Mouse (Mus musculus) forebrain, postnatal 0 days (tissue): ENCODE results near the gene Myo15b. TPM values are rescaled to one million over a fixed set of nuclear protein-coding genes. Genes with fewer than 3 reads are reported as not detected.
"Not testable (repeated sequence)": the region's sequence is repeated elsewhere in the genome, so short reads cannot be mapped to it uniquely, and the experiment has no call there.

Experiments
- ATAC-seq: fragments of 200-750 bp; cut with Nextera tagmentation; 2 replicates; pipeline ENCODE4 v1.8.0; 2017; ENCODE audit warnings: mild to moderate bottlenecking, moderate library complexity
- DNase-seq: peaks from one replicate; pipeline ENCODE4 v3.0.0-alpha.2; 2015
- H3K27ac ChIP-seq: fragments of 300-500 bp; sonication (generic); 2 replicates; pipeline ENCODE4 v1.5.1; 2014; ENCODE audit warnings: low read depth, mild to moderate bottlenecking, antibody characterized with exemption, low read length, moderate library complexity, mixed read lengths
- H3K27me3 ChIP-seq: fragments of 300-500 bp; sonication (generic); 2 replicates; pipeline ENCODE4 v1.6.1; 2014; ENCODE audit warnings: mild to moderate bottlenecking, low read length, mixed read lengths; ENCODE audit not compliant: insufficient read depth
- H3K36me3 ChIP-seq: fragments of 300-500 bp; sonication (generic); 2 replicates; pipeline ENCODE4 v1.6.1; 2014; ENCODE audit warnings: mild to moderate bottlenecking, moderate library complexity; ENCODE audit not compliant: insufficient read depth
- H3K4me1 ChIP-seq: fragments of 300-500 bp; sonication (generic); 2 replicates; pipeline ENCODE4 v1.6.1; 2014; ENCODE audit warnings: antibody characterized with exemption; ENCODE audit not compliant: insufficient read depth
- H3K4me2 ChIP-seq: fragments of 300-500 bp; sonication (generic); 2 replicates; pipeline ENCODE4 v1.6.1; 2014; ENCODE audit warnings: low read depth, mild to moderate bottlenecking, moderate library complexity
- H3K4me3 ChIP-seq: fragments of 300-500 bp; sonication (generic); 2 replicates; pipeline ENCODE4 v1.5.1; 2014; ENCODE audit warnings: low read depth, low read length, mixed read lengths
- H3K9ac ChIP-seq: fragments of 300-500 bp; sonication (generic); 2 replicates; pipeline ENCODE4 v1.6.1; 2014; ENCODE audit warnings: mild to moderate bottlenecking
- H3K9me3 ChIP-seq: fragments of 300-500 bp; sonication (generic); 2 replicates; pipeline ENCODE4 v1.6.1; 2016; ENCODE audit warnings: low read length
- CTCF ChIP-seq: sonication (generic); IDR thresholded peaks from 2 replicates; pipeline ENCODE4 v1.5.1; 2016; ENCODE audit warnings: antibody characterized with exemption, control low read depth, low read depth
- WGBS: fragments of 180-500 bp; shearing (Covaris S2); extraction: QIAGEN DNeasy Blood & Tissue Kit; methylation state at CpG from one replicate; pipeline ENCODE4 v1.1.7; 2014; 5-methylcytosine and 5-hydroxymethylcytosine counted together
- polyA plus RNA-seq: library from polyadenylated mRNA; unstranded; fragments of >200 nt; fragmentation: Nextera tagmentation; extraction: Ambion mirVana; gene quantifications from 2 replicates; pipeline ENCODE4 v1.2.1, GENCODE M21; 2015
- total RNA-seq: library from RNA; depleted of rRNA; stranded (reverse); fragments of >200 nt; gene quantifications from 2 replicates; pipeline ENCODE4 v1.2.3, GENCODE M21; 2014

The Myo15b gene
- total and polyA plus RNA-seq, 2 experiments from 2014 or later: 0.01 TPM; not detected in 1

GRCm38 (mm10) chr11:115844240-115844639 is 14.0 kb upstream of the Myo15b start:
- Histone ChIP-seq H3K27me3 (no peaks in the 10 kb centered on the region), H3K4me2 (no peak overlapping the region), H3K9me3 (no peaks in the 10 kb centered on the region), H3K36me3 (no peaks in the 10 kb centered on the region), H3K4me3 (no peak overlapping the region), H3K27ac (no peak overlapping the region), H3K4me1 (no peaks in the 10 kb centered on the region), H3K9ac (no peak overlapping the region)
- TF ChIP-seq CTCF: no peak
- ATAC-seq (no peak), DNase-seq (no peak)
- 76% methylated on average over 7 of the region's 8 CpGs for WGBS

DNA sequence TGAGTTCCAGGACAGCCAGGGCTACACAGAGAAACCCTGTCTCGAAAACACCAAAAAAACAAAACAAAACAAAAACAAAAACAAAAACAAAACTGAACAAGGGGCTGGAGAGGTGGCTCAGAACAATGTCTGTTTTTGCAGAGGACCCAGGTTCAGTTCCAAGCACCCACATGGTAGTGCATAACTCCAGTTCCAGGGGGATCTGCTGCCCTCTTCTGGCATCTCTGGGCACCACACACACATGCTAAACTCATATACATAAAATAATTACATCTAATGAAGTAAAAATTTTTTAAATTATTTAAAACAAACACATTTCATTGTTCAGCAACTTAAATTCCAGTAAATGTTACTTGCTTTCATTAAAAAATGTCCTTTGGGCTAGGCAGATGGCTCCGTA is 12.4 kb upstream of the Myo15b start:
- TF ChIP-seq CTCF: no peak
- Histone ChIP-seq H3K9ac (no peak overlapping the region), H3K4me3 (no peak overlapping the region), H3K4me2 (no peak overlapping the region), H3K36me3 (no peaks in the 10 kb centered on the region), H3K27me3 (no peaks in the 10 kb centered on the region), H3K4me1 (no peaks in the 10 kb centered on the region), H3K9me3 (no peaks in the 10 kb centered on the region), H3K27ac (no peak overlapping the region)
- no peak for DNase-seq
- WGBS: over 99% methylated on average over 2 of the region's 2 CpGs
- no peak for ATAC-seq

DNA sequence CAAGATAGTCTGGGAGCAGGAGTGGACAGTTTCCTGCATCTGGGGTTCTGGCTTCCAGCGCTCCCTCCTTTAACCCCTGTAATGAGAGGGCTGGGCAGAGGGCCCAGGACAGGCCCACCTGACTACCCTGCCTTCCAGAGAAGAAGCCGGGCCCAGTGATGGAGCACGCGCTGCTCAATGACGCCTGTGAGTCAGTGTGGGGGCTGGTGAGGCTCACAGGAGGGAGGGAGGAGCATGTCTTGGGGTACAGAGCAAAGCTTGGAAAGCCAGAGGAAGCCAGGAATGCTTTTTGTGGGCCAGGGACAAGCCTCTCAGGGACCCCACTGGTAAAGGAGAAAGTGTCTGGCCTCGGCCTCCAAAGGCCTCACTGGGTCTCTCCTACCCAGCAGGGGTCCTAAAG is 3.5 kb upstream of the Myo15b start:
- Histone ChIP-seq H3K27ac (no peak overlapping the region), H3K9me3 (no peaks in the 10 kb centered on the region), H3K4me2 (no peak overlapping the region), H3K4me3 (no peak overlapping the region), H3K27me3 (peaks cover 20% of the 10 kb centered on the region), H3K9ac (no peak overlapping the region), H3K4me1 (peaks cover 6% of the 10 kb centered on the region; the same call in 1 of the 2 replicates), H3K36me3 (no peaks in the 10 kb centered on the region)
- DNase-seq (no peak), ATAC-seq (no peak)
- no peak for TF ChIP-seq CTCF
- WGBS: 72% methylated on average over 6 of the region's 6 CpGs

- H3K9ac ChIP-seq, H3K4me2 ChIP-seq, DNase-seq, H3K36me3 ChIP-seq, H3K4me1 ChIP-seq, H3K9me3 ChIP-seq, H3K27ac ChIP-seq, H3K4me3 ChIP-seq, ATAC-seq: not testable (repeated sequence)
- peaks cover 34% of the 10 kb centered on the region for H3K27me3 ChIP-seq
- WGBS: 89% methylated on average over 4 of the region's 4 CpGs
Measured at GRCm38 (mm10) chr11:115857146-115857545, 1.1 kb upstream of the Myo15b start.

DNA sequence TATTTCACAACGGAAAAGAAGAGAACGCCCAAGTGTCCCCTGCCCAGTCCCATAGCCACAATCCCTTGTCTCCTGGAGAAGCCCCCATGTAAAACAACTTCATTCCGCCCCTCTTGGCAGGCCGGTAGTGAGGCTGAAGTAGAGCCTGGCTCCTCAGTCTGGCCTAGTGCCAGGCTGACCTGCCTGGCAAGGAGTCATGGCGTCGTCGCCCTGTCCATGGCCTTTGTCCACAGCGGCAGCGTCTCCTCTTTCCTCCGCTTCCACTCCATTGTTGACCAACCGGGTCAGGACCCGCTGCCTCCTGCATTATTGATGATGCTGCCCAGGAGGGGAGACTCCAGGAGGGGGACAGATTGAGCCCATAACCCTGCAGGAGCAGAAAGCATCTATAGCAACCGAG is 270 bp upstream of the Myo15b start:
- Histone ChIP-seq H3K9me3 (no peaks in the 10 kb centered on the region), H3K27me3 (peaks cover 34% of the 10 kb centered on the region), H3K4me1 (peaks cover 6% of the 10 kb centered on the region; the same call in 1 of the 2 replicates), H3K4me2 (no peak overlapping the region), H3K36me3 (no peaks in the 10 kb centered on the region), H3K4me3 (no peak overlapping the region), H3K9ac (no peak overlapping the region), H3K27ac (no peak overlapping the region)
- DNase-seq: no peak
- no peak for TF ChIP-seq CTCF
- ATAC-seq: no peak
- 50% methylated on average over 13 of the region's 13 CpGs for WGBS

- TF ChIP-seq CTCF: peak; percentile 70
- Histone ChIP-seq H3K36me3 (no peaks in the 10 kb centered on the region), H3K4me2 (peak overlapping the region; percentile 40), H3K27ac (no peak overlapping the region), H3K9ac (0 out of 2 replicates have a peak overlapping the region, but pooled peaks have one; percentile 7), H3K4me1 (peaks cover 6% of the 10 kb centered on the region; the same call in 1 of the 2 replicates), H3K4me3 (peak overlapping the region; percentile 30), H3K9me3 (no peaks in the 10 kb centered on the region), H3K27me3 (peaks cover 34% of the 10 kb centered on the region)
- DNase-seq (peak; percentile 82), ATAC-seq (peak; percentile 92)
- WGBS: 6% methylated on average over 73 of the region's 75 CpGs
Measured at GRCm38 (mm10) chr11:115859143-115859945, 1.1 kb downstream of the Myo15b start.

DNA sequence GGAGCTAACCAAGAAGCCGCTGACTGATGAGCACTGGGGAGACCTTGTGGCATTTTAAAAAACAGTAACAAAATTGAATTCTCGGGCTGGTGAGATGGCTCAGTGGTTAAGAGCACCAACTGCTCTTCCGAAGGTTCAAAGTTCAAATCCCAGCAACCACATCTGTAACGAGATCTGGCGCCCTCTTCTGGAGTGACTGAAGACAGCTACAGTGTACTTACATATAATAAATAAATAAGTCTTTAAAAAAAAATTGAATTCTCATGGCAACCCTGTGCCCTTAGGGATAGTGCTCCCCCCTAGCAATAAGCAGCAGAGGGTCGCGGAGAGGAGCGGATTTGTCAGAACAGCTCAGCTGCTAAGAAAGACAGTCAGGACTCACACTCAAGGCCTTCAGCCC is 5.7 kb downstream of the Myo15b start:
- 89% methylated on average over 8 of the region's 8 CpGs for WGBS
- no peaks in the 10 kb centered on the region for H3K9me3 ChIP-seq
- no peak for TF ChIP-seq CTCF
- ATAC-seq: no peak
- no peak overlapping the region for H3K4me2 ChIP-seq
- H3K27ac ChIP-seq: no peak overlapping the region
- no peak for DNase-seq
- H3K36me3 ChIP-seq: no peaks in the 10 kb centered on the region
- no peak overlapping the region for H3K4me3 ChIP-seq
- peaks cover 6% of the 10 kb centered on the region; the same call in 1 of the 2 replicates for H3K4me1 ChIP-seq
- H3K27me3 ChIP-seq: peaks cover 20% of the 10 kb centered on the region
- no peak overlapping the region for H3K9ac ChIP-seq
